Mouse (Mus musculus) gastrocnemius, adult 18-20 months (tissue): ENCODE results near the gene Casz1. TPM values are rescaled to one million over a fixed set of nuclear protein-coding genes. Genes with fewer than 3 reads are reported as not detected.

Experiments
- DNase-seq: peaks from one replicate; pipeline ENCODE4 v3.0.0; 2021; ENCODE audit warnings: low spot score
- total RNA-seq, 2 experiments: library from RNA; stranded (reverse); gene quantifications; 2 replicates each; pipeline ENCODE4 v1.2.3; 2021

The Casz1 gene
- total RNA-seq, 2 experiments from 2014 or later: 37.9 to 44.4 TPM

DNA sequence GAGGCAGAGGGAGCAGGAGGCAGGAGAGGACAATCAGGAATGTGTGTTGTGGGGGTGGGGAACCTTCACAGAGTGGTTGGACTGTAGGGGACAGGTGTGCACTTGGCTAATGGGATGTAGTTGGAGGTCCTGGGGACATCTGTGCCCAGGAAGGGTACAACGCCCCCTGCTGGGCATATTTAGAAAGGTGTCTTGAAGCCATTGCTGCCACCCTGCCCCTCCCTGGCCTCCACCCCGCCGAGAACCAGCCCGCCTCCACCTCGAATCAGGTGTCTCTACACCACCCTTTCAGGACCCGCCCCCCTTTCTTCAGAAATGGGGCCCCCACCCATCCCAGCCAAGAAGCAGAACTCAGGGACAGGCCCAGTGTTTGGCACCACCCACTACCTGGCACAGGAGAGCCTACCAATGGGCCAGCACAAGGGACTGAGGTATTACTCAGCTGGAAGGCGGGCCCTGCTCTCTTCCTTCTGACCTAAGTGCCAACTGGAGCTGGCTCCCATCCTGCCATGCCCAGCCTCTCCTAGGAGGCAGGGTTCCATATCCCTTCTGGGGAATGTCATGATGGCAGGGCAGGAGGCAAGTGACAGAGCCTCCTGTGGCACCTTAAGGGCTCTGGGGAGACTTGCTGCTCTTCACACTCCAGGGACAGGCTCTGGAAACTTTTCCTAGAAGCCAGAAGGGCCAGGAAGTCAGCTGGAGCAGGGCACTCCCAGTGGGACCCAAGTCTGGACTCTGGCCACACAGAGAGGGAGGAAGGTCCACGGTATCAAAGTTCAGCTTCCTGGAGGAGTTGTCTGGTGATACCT lies 98.9 kb downstream of the Casz1 start:
- DNase-seq: peak; percentile 66

DNA sequence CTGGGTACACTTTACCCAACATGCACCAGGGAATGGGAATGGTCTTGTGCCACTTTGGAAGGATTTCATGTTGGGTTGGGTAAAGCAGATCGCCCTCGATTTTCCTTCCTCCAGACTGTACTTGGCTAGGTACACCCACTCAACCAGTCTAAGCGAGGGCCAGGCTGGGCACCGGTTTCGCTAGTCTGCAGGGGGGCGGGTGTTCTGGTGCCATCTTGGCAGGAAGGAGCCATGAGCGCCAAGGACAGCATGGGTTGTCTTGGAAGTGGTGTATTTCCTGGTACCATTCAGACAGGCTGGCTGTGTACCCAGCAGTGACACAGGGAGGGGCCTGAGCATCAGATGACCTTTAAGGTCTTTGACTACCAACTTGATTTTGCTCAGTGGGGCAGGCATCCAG lies 101.1 kb downstream of the Casz1 start:
- peak; percentile 51 for DNase-seq

DNA sequence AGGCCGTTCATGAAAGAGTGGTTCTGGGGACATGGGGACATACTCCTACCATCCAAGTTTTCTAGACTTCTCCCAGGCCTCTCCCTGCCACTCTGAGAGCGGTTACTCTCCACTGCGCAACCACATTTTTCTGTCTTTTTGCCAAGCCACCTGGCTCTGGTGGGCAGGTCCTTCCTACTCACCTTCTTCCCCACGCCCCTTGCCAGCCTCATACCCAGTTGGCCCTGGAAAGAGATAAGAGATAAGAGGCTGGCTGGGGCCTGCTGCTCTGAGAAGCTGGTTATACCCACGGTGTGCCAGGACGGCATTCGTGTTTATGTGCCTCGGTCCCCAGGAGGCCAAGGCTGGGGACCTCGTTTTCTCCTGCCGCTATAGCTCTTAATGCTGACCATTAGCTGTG lies 102.6 kb downstream of the Casz1 start:
- no peak for DNase-seq

DNA sequence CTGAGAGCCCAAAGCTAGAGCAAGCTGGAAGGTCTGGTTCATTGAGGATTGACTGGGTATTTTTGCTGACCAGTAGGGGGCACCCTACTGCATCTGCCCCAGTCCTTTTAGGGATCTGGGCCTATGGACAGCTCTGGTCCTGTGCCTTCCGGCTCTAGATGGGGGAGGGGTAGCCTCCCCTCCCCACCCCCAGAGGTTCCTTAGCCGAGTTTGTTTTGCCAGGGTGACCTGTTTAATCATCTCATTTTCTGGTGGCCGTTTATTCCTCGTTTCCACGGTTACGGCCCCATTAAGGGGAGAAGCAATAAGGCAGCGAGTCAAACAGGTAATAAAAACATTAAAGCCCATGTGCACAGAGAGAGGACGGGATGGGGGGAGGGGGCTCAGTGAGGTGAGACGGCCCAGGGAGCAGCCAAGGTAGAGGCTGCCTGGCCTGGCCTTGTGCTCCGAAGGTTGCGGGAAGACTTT lies 104.0 kb downstream of the Casz1 start:
- peak; percentile 39 for DNase-seq

DNA sequence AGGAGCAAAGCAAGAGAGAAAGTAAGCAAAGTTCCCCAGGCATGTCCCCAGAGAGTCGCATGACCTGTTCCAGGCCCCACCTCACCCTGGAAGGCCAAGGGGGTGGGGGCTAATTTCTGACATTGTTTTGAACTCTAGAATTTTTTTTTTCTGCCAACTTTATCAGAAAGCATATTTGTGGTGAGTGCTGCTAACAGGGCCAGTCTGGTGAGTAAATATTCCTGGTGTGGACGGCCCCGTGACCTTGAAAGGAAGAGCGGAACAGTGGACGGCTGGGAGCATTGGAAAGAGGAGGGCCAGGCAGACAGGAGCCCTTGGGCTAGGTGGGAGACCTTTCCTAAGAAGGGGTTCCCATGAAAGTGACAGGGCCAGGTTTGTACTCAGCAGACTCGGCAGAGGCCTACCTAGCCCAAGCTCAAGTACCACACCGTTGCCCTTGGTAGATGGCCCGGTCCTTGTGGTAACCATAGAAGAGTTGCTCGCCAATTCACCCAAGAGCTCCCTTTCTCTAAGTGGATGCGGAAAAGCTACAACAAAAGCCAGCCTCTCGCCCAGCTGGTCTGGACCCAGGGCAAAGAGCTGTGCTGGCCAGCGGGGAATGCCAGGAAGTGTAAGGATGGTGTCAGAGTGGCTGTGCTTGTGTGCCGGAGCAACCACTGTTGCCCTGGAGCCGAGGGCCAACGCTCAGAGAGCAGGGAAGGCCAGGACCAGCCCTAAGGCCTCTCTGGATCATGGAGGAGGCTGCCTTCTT lies 104.7 kb downstream of the Casz1 start:
- no peak for DNase-seq

DNA sequence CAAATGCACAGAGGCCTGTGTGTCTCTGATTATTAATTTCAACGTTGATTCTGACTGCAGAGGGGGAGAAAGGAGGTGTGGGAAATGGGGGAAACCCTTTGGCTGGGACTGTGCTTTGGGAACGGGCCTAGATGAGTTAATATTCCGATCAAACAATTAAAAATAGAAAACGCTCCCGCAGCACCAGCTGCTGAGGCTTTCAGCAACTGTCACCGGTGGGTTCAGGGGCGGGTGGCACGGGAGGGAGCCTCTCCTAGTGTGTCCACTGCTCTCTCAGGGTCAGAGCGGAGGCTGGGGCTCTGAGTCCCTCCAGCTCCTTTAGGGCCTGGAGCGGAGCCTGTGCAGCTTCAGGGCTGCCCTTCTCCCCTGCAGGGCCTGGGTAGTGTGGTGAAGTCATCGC lies 105.3 kb downstream of the Casz1 start:
- no peak for DNase-seq

DNA sequence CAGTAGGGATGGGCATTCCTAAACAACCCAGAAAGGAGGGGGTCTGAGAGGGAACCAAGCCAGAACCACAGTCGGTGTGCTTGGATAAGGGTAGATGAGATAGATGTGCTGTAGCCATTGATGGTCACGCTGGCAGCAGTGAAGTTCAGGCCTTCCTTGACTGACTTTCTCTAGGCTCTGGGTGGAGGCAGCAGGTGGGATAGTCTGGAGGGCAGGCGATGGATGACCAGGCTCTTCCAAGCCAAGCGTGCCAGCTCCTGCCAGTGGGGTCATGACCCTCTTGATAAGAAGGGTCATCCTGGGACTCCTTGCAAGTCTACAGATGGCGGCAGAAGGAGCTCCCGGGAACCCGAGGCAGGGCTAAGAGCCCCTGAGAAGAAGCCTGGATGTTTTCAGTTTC lies 107.9 kb downstream of the Casz1 start:
- DNase-seq: no peak

DNA sequence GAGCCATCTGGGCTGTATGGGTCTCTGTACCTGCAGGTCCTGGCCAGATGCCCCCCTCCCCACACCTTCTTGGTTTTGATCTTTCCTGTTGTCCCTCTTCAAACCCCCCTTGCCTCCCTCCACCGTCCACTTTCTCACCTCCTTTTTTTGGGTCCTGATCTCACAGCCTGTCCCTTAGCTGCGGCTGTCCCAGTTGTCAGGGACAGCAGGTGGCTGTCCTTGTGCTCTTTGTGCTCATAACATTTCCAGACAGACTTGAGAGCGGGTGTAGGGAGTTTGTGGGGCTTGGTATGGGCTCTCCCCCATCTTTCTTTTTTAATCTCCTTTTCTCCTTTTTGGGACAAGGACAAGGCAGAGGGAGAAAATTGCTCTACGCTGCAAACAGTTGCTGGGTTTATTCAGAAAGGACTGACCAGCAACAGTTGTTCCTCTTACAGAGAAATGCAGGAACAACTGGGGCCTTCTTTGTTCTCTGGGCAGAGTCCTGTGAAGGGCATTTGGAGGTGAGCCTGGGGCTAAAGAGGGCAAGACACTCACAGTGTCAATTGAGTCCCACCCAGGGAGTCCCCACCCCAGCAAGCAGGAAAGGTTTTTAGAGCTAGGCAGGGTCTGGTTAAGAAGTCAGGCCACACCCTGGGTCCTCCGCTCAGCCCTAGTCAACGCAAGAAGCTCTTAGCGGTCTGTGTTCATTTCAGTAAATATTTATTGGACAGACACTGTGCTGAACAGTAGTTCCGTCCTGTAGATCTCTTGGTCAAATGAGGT lies 108.8 kb downstream of the Casz1 start:
- DNase-seq: peak; percentile 43

DNA sequence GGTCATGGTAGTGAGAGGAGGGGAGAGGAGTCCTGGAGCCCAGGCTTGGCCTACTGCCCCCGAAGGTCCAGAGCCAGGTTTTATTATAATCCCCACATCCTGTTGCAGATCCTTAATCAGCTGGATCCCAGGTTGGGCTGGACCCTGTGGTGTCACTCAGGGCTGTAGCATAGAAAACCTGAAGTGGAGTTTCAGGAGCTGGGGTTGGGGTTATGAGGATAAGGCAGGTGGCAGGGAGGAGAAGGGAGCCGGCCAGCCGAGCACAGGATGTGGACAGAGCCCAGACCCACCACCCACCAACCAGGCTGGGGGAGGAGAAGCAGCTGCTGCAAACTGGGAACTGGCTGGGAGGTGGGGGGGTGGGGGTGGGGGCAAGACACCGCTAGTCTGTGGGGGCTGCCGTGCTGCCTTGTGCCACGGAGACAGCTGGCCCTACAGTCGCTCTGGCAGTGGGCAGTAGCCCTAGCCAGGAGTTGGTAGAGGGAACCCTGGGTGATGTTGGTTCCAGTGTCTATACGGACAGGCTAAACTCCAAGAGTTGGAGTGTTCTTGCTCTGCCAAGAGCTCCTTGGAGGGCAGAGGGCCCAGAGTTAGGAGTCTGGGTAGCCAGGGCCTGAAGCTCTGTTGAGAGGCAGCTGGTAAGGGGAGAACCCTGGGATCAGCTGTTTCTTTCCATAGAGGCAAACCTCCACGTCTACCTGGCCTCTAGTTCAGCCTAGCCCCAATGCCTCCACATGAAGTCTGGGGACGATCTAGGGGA lies 110.8 kb downstream of the Casz1 start:
- peak; percentile 65 for DNase-seq

DNA sequence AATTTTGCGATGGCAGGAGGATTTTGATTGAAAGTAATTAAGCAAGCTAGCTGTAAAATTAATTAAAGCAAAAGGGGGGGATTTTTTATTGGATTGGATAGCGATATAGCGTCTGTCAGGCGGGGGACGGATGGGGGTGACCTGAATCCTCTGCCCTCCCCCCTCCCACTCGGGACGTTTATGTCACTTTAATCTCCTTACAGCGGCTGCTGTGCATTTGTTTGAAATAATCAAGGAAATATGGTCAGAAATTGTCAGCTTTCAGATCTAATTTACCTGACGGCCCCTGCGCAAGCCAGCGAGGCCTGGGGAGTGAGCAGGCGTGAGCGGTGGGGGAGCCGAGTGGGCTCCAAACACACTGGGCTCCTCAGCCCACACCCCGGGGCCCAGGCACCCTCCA lies 111.6 kb downstream of the Casz1 start:
- no peak for DNase-seq

DNA sequence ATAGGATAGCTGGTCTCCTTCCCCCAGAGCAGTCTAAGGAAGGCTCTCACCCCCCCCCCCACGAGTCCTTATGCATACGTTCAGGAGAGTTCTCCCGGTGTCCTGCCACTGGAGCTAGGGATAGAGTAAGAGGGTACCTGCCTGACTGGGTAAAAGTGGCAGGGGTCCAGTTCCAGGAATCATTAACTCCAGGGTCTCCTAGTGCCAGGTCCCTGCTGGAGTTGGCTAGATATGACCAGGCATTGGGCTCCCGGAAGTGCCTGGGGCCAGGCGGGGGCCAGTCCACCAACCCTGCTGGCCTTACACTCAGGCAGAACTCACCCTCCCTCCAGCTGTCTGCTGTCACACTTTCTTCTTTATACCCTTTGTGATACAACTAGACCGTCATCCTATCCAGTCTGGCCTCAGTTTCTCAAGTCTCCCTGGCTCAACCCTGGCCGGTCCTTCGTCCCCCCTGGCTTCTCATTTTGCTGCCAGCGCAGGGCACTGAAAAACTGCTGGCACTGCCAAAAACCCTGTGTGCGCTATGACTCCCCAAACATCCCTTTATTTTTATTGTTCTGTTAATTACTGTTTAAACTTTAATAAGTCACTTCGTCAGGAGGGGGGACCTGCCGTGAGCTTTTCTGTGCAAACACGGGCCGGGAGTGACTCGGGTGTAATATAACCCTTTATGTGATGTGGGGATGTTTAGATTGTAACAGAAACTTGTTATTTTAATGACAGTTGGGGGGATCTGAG lies 114.6 kb downstream of the Casz1 start:
- no peak for DNase-seq

DNA sequence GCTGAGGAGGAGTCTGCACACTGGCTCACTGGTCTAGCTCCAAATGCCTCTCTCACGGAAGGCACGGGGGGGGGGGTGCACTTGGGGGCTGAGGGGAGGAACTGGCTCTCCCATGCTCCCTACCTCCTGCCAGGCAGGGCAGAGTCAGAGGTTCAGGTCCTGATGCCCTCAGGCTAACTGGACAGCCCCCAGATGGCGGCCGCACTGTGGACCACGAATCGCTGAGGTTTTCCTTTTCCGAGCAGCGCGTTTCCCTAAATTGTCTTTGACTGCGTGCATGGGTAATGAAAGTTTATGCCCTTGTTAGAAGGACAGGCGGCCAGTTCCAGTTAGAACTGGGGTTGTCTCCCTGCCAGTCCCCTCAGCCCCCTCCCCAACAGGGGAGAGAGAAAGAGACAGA lies 116.4 kb downstream of the Casz1 start:
- no peak for DNase-seq

DNA sequence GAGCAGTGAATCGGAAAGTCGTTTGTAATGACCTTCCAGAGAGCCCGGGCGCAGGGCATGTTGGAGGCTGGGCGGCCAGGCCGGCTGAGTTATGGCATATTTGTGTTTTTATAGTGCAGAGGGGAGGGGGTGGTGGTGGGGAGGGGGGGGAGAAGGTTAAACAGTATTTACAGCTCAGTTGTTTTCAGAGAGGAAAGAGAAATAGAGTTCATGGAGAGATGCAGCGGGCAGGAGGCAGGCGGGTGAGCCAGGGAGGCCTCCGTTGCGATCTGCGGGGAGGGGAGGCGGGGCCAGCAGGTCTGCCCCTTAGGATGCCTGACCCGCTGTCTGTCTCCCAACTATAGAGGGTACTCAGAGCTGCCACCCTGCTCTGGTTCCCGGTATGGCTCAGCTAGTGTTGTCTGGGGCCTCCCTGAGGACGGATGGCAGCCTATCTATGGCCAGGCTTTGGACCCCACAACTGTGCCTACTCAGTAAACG lies 118.0 kb downstream of the Casz1 start:
- DNase-seq: no peak

DNA sequence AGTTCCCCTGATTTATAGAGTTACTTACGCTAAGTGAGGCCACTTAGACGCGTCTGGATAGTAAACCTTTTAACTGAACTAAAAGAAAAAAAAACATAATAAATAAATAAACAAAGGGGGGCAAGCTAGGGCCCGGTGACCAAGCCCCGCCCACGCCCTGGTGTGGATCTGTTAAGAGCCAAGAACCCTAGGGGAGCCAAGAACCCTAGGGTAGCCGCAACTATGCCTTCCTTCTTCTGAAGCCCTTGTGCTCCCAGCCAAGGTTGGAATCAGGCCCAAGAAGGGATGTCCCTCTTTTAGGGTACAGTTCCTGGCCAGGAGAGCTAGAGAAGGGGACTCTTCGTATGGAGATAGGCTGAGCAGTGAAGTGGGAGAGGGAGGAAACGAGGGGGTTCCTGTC lies 119.2 kb downstream of the Casz1 start:
- no peak for DNase-seq

DNA sequence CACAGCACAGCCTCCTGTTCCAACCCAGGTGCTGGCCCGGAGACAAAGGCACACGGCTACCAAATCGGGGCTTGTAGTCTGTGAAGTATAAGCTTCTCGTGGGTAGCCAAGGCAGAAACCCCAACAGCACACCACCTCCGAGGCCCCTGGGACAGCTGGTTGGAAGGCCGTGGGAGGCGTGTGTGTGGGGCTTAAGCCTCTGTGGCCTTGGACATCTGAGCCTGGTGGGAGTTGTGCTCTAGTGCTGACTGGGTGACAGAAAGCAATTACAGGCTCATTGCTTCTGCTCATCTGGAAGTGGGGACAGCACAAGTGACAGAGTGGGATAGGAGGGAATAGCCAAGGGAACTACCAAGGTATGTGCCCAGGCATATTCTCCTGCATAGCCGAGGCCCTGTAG lies 119.7 kb downstream of the Casz1 start:
- DNase-seq: no peak

DNA sequence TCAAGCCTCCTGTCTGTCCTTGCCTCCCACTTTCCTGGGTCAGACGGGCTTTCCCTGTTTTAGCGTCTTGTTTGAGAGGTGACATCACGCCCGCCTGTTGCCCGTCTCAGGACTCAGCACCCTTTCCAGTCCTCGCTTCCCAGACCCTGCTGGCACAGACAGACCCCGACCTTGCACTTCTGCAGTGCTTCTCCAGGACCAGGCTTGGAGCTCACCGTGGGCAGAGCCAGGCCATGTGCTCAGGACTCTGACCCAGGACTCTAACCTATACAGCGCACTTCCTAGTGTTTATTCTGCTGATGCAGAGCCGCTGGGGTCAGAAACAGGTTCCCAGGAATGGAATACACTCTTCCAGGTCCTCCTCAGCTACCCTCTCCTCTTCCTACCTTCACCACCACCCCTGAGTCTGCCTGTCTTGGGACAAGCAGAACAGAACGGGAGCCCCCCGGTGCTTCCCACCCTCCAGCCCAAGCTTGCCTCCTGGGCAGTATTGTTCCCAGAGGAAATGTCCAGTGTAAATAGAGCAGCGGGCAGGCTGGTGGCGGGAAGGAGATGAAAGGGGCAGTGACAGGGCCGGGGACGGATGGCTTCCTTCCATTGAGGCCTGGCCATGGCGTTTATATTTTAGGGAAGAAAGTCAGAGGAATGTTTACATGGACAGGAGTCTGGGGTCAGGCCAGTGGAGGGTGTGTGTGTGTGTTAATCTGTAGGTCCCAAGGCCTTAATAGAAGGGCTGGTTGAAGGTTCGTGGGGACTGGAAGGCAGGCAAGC lies 121.5 kb downstream of the Casz1 start:
- no peak for DNase-seq

DNA sequence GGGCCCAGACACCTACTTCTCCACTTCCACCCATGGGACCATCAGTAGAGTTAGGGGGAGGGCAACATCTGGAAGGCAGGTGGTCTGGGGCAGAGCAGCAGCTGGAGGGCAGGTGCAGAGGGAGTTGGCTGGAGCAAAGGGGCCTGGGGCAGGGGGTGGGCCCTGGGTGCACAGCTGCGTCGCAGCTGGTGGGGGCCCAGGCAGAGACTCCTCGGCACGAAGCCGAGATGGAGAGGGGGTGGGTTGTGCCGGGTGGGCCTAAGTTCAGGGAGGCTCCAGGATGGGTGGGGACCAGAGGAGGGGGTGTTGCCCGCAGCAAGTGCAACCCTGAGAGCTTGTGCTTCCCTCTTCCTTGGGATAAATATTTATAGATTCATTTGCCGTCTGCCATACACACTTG lies 122.2 kb downstream of the Casz1 start:
- no peak for DNase-seq

DNA sequence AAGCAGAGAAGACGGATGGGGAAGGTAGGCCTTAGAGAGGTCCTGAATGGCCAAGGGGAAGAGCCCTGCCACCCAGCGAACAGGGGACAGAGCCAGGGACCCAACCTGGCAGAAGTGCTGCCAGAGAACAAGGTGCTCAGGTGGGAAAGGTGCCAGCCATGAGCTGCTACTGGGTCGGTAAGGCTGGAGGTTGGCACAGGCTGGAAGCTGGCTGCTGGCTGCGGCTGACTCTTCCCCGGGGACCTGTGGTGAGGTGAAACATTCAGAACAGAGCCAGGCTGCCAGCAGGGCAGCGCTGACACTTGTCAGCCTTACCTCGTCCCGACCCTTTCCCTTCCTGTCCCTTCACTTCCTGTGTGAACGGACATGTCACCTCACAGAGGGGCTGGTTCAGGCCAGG lies 124.1 kb downstream of the Casz1 start:
- peak; percentile 32 for DNase-seq

DNA sequence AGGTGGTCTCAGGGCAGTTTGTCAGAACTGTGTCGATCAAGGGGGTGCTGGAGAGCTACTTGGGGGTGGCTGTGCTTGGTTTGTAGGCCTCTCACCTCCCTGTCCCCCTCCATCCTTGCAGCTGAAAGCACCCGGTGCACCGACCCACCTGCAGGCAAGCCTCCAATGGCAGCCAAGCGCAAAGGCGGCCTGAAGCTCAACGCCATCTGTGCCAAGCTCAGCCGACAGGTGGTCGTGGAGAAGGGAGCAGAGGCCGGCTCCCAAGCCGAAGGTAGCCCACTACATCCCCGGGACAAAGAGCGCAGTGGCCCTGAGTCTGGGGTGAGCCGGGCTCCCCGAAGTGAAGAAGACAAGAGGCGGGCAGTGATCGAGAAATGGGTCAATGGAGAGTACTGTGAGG lies 124.6 kb downstream of the Casz1 start:
- no peak for DNase-seq

DNA sequence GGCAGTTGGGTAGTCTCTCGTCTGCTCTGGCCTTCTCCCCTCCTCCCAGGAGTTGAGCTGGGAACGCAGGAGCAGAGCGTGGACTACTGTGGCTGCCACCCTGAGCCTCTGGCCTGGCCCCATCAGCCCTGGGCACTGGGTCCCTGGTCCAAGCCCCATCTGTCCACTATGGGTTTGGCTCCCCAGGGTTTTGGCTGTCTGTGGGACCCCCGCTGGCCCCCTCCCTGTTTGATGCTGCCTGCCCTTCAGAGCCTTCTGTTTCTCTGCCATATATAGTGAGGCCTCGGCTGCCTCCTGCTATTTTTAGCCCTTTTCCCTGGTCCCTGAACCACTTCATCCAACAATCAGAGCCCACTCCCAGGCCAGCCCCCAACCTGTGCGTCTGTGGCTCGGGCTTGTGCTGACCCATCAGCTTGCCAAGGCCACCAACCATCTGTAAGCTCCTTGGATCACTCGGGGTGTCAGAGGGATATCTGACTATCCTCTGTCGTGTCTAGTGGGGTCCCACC lies 126.5 kb downstream of the Casz1 start:
- no peak for DNase-seq
